Mouse (Mus musculus) forebrain, embryonic 14.5 days (tissue): ENCODE measurements around the gene Prokr2. TPM values are rescaled to one million over a fixed set of nuclear protein-coding genes. Genes with fewer than 3 reads are reported as not detected.
"Not testable (repeated sequence)": the region's sequence is repeated elsewhere in the genome, so short reads cannot be mapped to it uniquely, and the experiment has no call there.

Source experiments
- ATAC-seq: fragments of 200-750 bp; cut with Nextera tagmentation; 2 replicates; pipeline ENCODE4 v1.8.0; 2017; ENCODE audit warnings: mild to moderate bottlenecking, moderate library complexity
- DNase-seq: peaks from one replicate; pipeline ENCODE4 v3.0.0-alpha.2; 2015; ENCODE audit warnings: low spot score
- H3K27ac ChIP-seq: fragments of 300-500 bp; sonication (generic); 2 replicates; pipeline ENCODE4 v1.5.1; 2014; ENCODE audit warnings: low read depth, mild to moderate bottlenecking, control low read depth, low read length, moderate library complexity
- H3K27me3 ChIP-seq: fragments of 300-500 bp; sonication (generic); replicated peaks from 2 replicates; pipeline ENCODE4 v1.6.1; 2014; ENCODE audit warnings: low read length, control low read depth, mixed read lengths; ENCODE audit not compliant: control insufficient read depth, insufficient read depth
- H3K36me3 ChIP-seq: fragments of 300-500 bp; sonication (generic); 2 replicates; pipeline ENCODE4 v1.6.1; 2014; ENCODE audit warnings: low read length, control low read depth; ENCODE audit not compliant: control insufficient read depth, insufficient read depth
- H3K4me1 ChIP-seq: fragments of 300-500 bp; sonication (generic); 2 replicates; pipeline ENCODE4 v1.6.1; 2014; ENCODE audit warnings: antibody characterized with exemption, low read length, control low read depth; ENCODE audit not compliant: control insufficient read depth, insufficient read depth
- H3K4me2 ChIP-seq: fragments of 300-500 bp; sonication (generic); 2 replicates; pipeline ENCODE4 v1.6.1; 2014; ENCODE audit warnings: mild to moderate bottlenecking, control low read depth, low read length
- H3K4me3 ChIP-seq: fragments of 300-500 bp; sonication (generic); 2 replicates; pipeline ENCODE4 v1.5.1; 2014; ENCODE audit warnings: low read depth, low read length, control low read depth
- H3K9ac ChIP-seq: fragments of 300-500 bp; sonication (generic); 2 replicates; pipeline ENCODE4 v1.6.1; 2014; ENCODE audit warnings: mild to moderate bottlenecking, low read length, control low read depth, moderate library complexity
- H3K9me3 ChIP-seq: fragments of 300-500 bp; sonication (generic); replicated peaks from 2 replicates; pipeline ENCODE4 v1.6.1; 2016; ENCODE audit warnings: low read length, control low read depth, mixed read lengths; ENCODE audit not compliant: control insufficient read depth
- WGBS: fragments of 180-500 bp; shearing (Covaris S2); extraction: QIAGEN DNeasy Blood & Tissue Kit; methylation state at CpG from one replicate; pipeline ENCODE4 v1.1.7; 2014; 5-methylcytosine and 5-hydroxymethylcytosine counted together
- polyA plus RNA-seq: library from polyadenylated mRNA; unstranded; fragments of >200 nt; fragmentation: Nextera tagmentation; extraction: Ambion mirVana; gene quantifications from 2 replicates; pipeline ENCODE4 v1.2.1, GENCODE M21; 2014

Prokr2 gene
- polyA plus RNA-seq, 1 experiment from 2014 or later = 6.5 TPM

GRCm38 (mm10) chr2:132305165-132305564 is 80.1 kb downstream of the Prokr2 start:
- DNase-seq (no peak), ATAC-seq (no peak)
- WGBS = 96% methylated on average over 7 of the region's 7 CpGs
- Histone ChIP-seq H3K36me3 (peaks cover 77% of the 10 kb centered on the region), H3K9ac (no peak overlapping the region), H3K4me1 (no peaks in the 10 kb centered on the region), H3K27me3 (no peaks in the 10 kb centered on the region), H3K9me3 (no peaks in the 10 kb centered on the region), H3K4me3 (no peak overlapping the region), H3K27ac (no peak overlapping the region), H3K4me2 (no peak overlapping the region)

GRCm38 (mm10) chr2:132301436-132301835 is 83.8 kb downstream of the Prokr2 start:
- H3K4me3 ChIP-seq = no peak overlapping the region
- 95% methylated on average over 4 of the region's 4 CpGs for WGBS
- H3K9me3 ChIP-seq = no peaks in the 10 kb centered on the region
- H3K27me3 ChIP-seq = no peaks in the 10 kb centered on the region
- ATAC-seq (no peak), DNase-seq (no peak)
- H3K27ac ChIP-seq = no peak overlapping the region
- peaks cover 82% of the 10 kb centered on the region for H3K36me3 ChIP-seq
- no peaks in the 10 kb centered on the region for H3K4me1 ChIP-seq
- H3K4me2 ChIP-seq = no peak overlapping the region
- H3K9ac ChIP-seq = no peak overlapping the region

- no peak overlapping the region for H3K4me2 ChIP-seq
- no peaks in the 10 kb centered on the region for H3K27me3 ChIP-seq
- no peak overlapping the region for H3K27ac ChIP-seq
- no peaks in the 10 kb centered on the region for H3K9me3 ChIP-seq
- no peak overlapping the region for H3K4me3 ChIP-seq
- no peak for DNase-seq
- no peaks in the 10 kb centered on the region for H3K4me1 ChIP-seq
- H3K9ac ChIP-seq = no peak overlapping the region
- ATAC-seq = no peak
- peaks cover 84% of the 10 kb centered on the region for H3K36me3 ChIP-seq
- 96% methylated on average over 4 of the region's 4 CpGs for WGBS
Observed at GRCm38 (mm10) chr2:132298250-132298649, 87.0 kb downstream of the Prokr2 start.

GRCm38 (mm10) chr2:132293694-132294450 is 91.4 kb downstream of the Prokr2 start:
- Histone ChIP-seq H3K4me2 (no peak overlapping the region), H3K4me1 (peaks cover 8% of the 10 kb centered on the region), H3K9me3 (no peaks in the 10 kb centered on the region), H3K27me3 (no peaks in the 10 kb centered on the region), H3K36me3 (peaks cover 44% of the 10 kb centered on the region), H3K27ac (no peak overlapping the region), H3K4me3 (no peak overlapping the region), H3K9ac (no peak overlapping the region)
- ATAC-seq (no peak), DNase-seq (no peak)
- 93% methylated on average over 10 of the region's 10 CpGs for WGBS

GRCm38 (mm10) chr2:132292083-132292482 is 93.2 kb downstream of the Prokr2 start:
- Histone ChIP-seq H3K4me2 (no peak overlapping the region), H3K27me3 (no peaks in the 10 kb centered on the region), H3K9me3 (no peaks in the 10 kb centered on the region), H3K4me3 (no peak overlapping the region), H3K36me3 (peaks cover 28% of the 10 kb centered on the region), H3K27ac (no peak overlapping the region; the same call in 1 of the 2 replicates), H3K9ac (0 out of 2 replicates have a peak overlapping the region, but pooled peaks have one; percentile 18), H3K4me1 (peaks cover 8% of the 10 kb centered on the region)
- ATAC-seq (peak; percentile 62; the same call in 1 of the 2 replicates), DNase-seq (peak; percentile 48)
- WGBS = 31% methylated on average over 4 of the region's 4 CpGs

GRCm38 (mm10) chr2:132291265-132291664 is 94.0 kb downstream of the Prokr2 start:
- H3K27ac ChIP-seq = no peak overlapping the region
- 69% methylated on average over 3 of the region's 3 CpGs for WGBS
- DNase-seq (no peak), ATAC-seq (no peak)
- H3K9ac ChIP-seq = no peak overlapping the region
- no peaks in the 10 kb centered on the region for H3K27me3 ChIP-seq
- no peak overlapping the region for H3K4me2 ChIP-seq
- H3K4me3 ChIP-seq = no peak overlapping the region
- peaks cover 23% of the 10 kb centered on the region for H3K36me3 ChIP-seq
- peaks cover 8% of the 10 kb centered on the region for H3K4me1 ChIP-seq
- H3K9me3 ChIP-seq = no peaks in the 10 kb centered on the region

- ATAC-seq (no peak), DNase-seq (no peak)
- Histone ChIP-seq H3K27ac (no peak overlapping the region), H3K4me2 (no peak overlapping the region), H3K9me3 (no peaks in the 10 kb centered on the region), H3K9ac (no peak overlapping the region), H3K4me1 (peaks cover 8% of the 10 kb centered on the region), H3K4me3 (no peak overlapping the region), H3K36me3 (peaks cover 18% of the 10 kb centered on the region), H3K27me3 (no peaks in the 10 kb centered on the region)
- WGBS = 74% methylated on average over 6 of the region's 6 CpGs
Observed at GRCm38 (mm10) chr2:132290808-132291207, 94.4 kb downstream of the Prokr2 start.

GRCm38 (mm10) chr2:132289213-132289612 is 96.0 kb downstream of the Prokr2 start:
- H3K27me3 ChIP-seq = not testable (repeated sequence)

More at GRCm38 (mm10) chr2:132289213-132289612, 96.0 kb downstream of the Prokr2 start:
- H3K36me3 ChIP-seq, H3K4me2 ChIP-seq, ATAC-seq, DNase-seq, H3K9me3 ChIP-seq, H3K4me1 ChIP-seq, H3K9ac ChIP-seq, H3K27ac ChIP-seq, H3K4me3 ChIP-seq: not testable (repeated sequence)
- whole genome bisulfite sequencing = 88% methylated on average over 5 of the region's 7 CpGs
